Mouse (Mus musculus): ENCODE data around the gene 2310009B15Rik.
A peak's percentile ranks its signal among the peaks of the same experiment; 100 is the strongest.

Gene 2310009B15Rik

GRCm38 (mm10) chr1:138856101-138856950 lies at the start of gene 2310009B15Rik:
TSS of gene 2310009B15Rik (minus strand) at chr1:138856852.
- DNase-seq (ENCODE audit: low spot score in 2 of 2): peak; percentile 72 to 75

GRCm38 (mm10) chr1:138906256-138906655 lies 49.6 kb upstream of the 2310009B15Rik start:
- no peak for DNase-seq (ENCODE audit: low spot score in 2 of 2)

GRCm38 (mm10) chr1:138905092-138905765 lies 48.6 kb upstream of the 2310009B15Rik start:
- DNase-seq (ENCODE audit: low spot score in 2 of 2): no peak

GRCm38 (mm10) chr1:138903894-138904293 lies 47.2 kb upstream of the 2310009B15Rik start:
- DNase-seq (ENCODE audit: low spot score in 2 of 2): no peak

- no peak for DNase-seq (ENCODE audit: low spot score in 2 of 2)
Observed at GRCm38 (mm10) chr1:138901431-138902117, 44.9 kb upstream of the 2310009B15Rik start.

GRCm38 (mm10) chr1:138896088-138896487 lies 39.4 kb upstream of the 2310009B15Rik start:
- no peak for DNase-seq (ENCODE audit: low spot score in 2 of 2)

GRCm38 (mm10) chr1:138877470-138878254 lies 21.0 kb upstream of the 2310009B15Rik start:
- no peak for DNase-seq (ENCODE audit: low spot score in 2 of 2)

- DNase-seq (ENCODE audit: low spot score in 2 of 2): no peak
Observed at GRCm38 (mm10) chr1:138876371-138877045, 19.9 kb upstream of the 2310009B15Rik start.

GRCm38 (mm10) chr1:138850823-138851222 lies 5.8 kb downstream of the 2310009B15Rik start:
- no peak for DNase-seq (ENCODE audit: low spot score in 2 of 2)

- DNase-seq (ENCODE audit: low spot score in 2 of 2): no peak
Observed at GRCm38 (mm10) chr1:138850161-138850539, 6.5 kb downstream of the 2310009B15Rik start.

GRCm38 (mm10) chr1:138849531-138850160 lies 7.0 kb downstream of the 2310009B15Rik start:
- DNase-seq (ENCODE audit: low spot score in 2 of 2): no peak

- no peak for DNase-seq (ENCODE audit: low spot score in 2 of 2)
Observed at GRCm38 (mm10) chr1:138848511-138849109, 8.0 kb downstream of the 2310009B15Rik start, which contains the start of gene Lhx9. TSS of gene Lhx9 (minus strand) at chr1:138848577.

- no peak for DNase-seq (ENCODE audit: low spot score in 2 of 2)
Observed at GRCm38 (mm10) chr1:138848026-138848425, 8.6 kb downstream of the 2310009B15Rik start.

- DNase-seq (ENCODE audit: low spot score in 2 of 2): no peak
Observed at GRCm38 (mm10) chr1:138847146-138847545, 9.5 kb downstream of the 2310009B15Rik start.

GRCm38 (mm10) chr1:138846581-138846980 lies 10.1 kb downstream of the 2310009B15Rik start:
- DNase-seq (ENCODE audit: low spot score in 2 of 2): no peak

GRCm38 (mm10) chr1:138846131-138846530 lies 10.5 kb downstream of the 2310009B15Rik start:
- DNase-seq (ENCODE audit: low spot score in 2 of 2): no peak

GRCm38 (mm10) chr1:138845481-138845880 lies 11.2 kb downstream of the 2310009B15Rik start:
- no peak for DNase-seq (ENCODE audit: low spot score in 2 of 2)

GRCm38 (mm10) chr1:138844166-138844565 lies 12.5 kb downstream of the 2310009B15Rik start:
- no peak for DNase-seq (ENCODE audit: low spot score in 2 of 2)

GRCm38 (mm10) chr1:138843361-138844091 lies 13.1 kb downstream of the 2310009B15Rik start:
- DNase-seq (ENCODE audit: low spot score in 2 of 2): no peak

Measured in spleen, postnatal 36 days (tissue).